Mouse (Mus musculus) CD4-positive, CD25-positive, alpha-beta regulatory T cell, adult 2 months (primary cell): Measurements from ENCODE around the gene Gm14525.
"Not testable (repeated sequence)": the region's sequence is repeated elsewhere in the genome, so short reads cannot be mapped to it uniquely, and the experiment has no call there.

Source experiments
- DNase-seq: peaks from one replicate; pipeline ENCODE4 v3.0.0-alpha.2; 2012; ENCODE audit warnings: low read depth, low spot score

Gene Gm14525

DNA sequence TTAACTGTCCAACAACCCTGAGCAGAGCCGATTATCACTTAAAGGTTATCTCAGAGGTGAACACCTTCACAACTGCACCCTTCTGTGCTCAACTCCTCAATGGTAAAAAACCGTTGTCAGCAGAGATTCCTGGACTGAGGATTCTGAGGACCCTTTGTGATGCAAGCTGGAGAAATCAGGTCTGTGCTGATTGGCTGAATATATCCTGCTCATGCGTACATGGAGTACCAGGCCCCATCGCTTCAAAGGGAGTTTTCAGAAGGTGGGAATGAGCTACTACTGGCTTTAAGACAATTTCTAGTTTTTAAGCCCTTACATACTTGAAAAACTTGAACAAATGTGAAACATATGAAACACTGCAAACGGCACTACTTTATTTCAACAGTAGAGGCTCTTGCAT lies at the start of gene Gm14525:
TSS of gene Gm14525 (minus strand) at position 101 of the 400 bp plus-strand sequence.
- not testable (repeated sequence) for DNase-seq
